Mouse (Mus musculus): ENCODE data around the gene Wdr95. TPM values are rescaled to one million over a fixed set of nuclear protein-coding genes. Genes with fewer than 3 reads are reported as not detected.
A peak's percentile ranks its signal among the peaks of the same experiment; 100 is the strongest.

Wdr95 gene
- polyA plus RNA-seq, 1 experiment from 2014 or later: 0.08 TPM

DNA sequence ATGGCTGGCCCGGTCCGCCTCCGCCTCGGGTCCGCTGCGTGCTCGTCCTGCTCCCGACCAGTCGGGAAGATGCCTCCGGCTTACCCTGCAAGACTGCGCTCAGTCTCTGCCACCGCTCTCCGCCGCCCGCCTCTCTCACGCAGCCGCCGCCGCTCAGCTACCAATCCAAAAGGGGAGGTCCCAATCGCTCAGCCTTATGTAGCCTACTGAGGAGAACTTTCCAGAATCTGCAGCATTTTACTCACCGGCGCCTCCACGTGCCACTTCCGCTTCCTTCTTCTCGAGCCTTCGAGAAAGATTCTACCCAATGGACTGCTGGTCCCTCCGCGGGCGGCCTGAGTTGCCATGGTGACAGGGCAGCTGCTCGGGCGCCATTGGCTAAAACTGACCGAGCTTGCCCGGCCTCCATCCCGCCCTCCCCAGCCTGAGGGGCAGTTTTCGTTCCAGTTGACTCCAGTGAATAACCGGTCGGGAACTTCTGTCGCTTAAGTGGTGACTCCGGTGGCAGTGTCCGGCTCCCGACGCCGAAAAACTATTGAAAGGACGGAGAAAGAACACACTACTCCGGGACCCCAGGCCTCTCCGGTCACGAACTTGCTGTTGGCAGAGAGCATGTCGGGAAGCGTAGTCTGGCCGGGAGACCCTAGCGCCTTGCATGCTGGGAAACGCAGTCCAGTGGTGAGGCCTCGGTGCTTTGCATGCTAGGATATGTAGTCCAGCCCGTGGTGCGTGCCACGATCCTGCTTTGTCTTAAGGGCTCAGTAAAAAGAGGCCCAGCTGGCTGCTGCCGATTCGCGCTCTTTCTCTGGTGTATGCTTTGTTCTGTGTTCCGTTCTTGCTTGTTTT is 107.8 kb downstream of the Wdr95 start, which contains the start of gene Hsph1:
Hsph1 (minus strand) TSS at position 302 of the 846 bp plus-strand sequence.
- peak within 1 kb of the TSS; percentile 81 for H3K9ac ChIP-seq
- H3K4me1 ChIP-seq: peaks cover 14% of the 10 kb centered on the region
- H3K27me3 ChIP-seq: no peaks in the 10 kb centered on the region
- under 1% methylated on average over 60 of the region's 60 CpGs for WGBS
- no peaks in the 10 kb centered on the region for H3K9me3 ChIP-seq
- peak; percentile 99 for ATAC-seq (ENCODE audit: insufficient number of reproducible peaks, insufficient read depth, low FRiP score, low TSS enrichment)
- H3K4me3 ChIP-seq: peak within 1 kb of the TSS; percentile 76
- H3K36me3 ChIP-seq: peaks cover 23% of the 10 kb centered on the region
- peak within 1 kb of the TSS; percentile 82 for H3K4me2 ChIP-seq (replicated peaks)
- H3K27ac ChIP-seq: peak within 1 kb of the TSS; percentile 89

DNA sequence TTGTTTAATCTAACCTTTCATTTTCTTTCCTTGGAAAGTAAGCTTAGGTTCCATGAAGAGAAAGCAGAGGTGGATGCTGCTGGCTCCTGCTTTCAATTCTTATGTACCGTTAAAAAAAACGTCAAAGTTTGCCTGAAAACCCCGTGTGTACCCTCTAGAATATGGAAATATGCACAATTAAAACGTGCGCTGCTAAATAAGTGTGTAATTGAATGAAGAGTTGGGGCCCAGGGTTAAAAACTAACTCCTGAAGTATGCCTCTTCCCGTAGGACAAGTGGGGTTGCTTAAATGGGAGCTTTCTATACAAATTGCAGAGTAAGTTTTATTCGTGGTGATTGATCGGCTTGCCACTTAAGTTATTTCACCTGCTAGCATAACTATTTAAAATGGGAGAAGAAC is 108.8 kb downstream of the Wdr95 start:
- no peak overlapping the region for H3K27ac ChIP-seq
- 51% methylated on average over 8 of the region's 8 CpGs for WGBS
- H3K27me3 ChIP-seq: no peaks in the 10 kb centered on the region
- H3K4me2 ChIP-seq (replicated peaks): peak overlapping the region; percentile 82
- no peak for ATAC-seq (ENCODE audit: insufficient number of reproducible peaks, insufficient read depth, low FRiP score, low TSS enrichment)
- H3K4me3 ChIP-seq: peak overlapping the region; percentile 76
- H3K36me3 ChIP-seq: peaks cover 13% of the 10 kb centered on the region; the same call in 1 of the 2 replicates
- H3K9ac ChIP-seq: no peak overlapping the region; the same call in 1 of the 2 replicates
- no peaks in the 10 kb centered on the region for H3K9me3 ChIP-seq
- H3K4me1 ChIP-seq: peaks cover 14% of the 10 kb centered on the region

DNA sequence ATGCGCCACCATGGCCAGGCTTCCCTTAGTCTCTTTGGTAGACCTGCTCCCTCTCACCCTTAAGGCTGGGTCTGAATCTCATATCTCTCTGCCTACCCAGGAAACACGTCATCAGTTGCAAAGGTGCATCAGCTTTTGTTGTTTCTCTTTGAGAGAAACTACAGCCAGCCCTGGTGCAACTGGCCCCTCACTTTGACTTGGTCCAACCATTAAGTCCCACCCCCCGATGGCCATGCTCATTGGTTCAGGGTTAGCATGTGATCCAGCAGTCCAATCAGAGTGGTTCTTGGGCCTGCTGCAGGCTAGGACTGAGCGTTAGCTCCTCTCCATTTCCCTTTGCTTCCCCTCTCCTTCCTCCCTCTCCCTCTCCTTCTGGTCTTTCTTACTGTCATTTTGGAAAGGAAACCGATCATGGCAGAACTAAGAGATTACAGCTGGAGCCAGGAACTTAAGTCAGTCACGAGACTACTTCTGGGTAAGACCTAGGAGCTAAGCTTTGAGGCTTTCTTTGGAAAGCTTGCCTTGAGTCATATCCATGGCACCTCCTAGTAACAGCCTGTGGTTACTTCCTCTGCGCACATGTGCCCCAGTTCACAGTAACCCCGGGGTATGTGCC is 112.9 kb downstream of the Wdr95 start:
- no peak for ATAC-seq (ENCODE audit: insufficient number of reproducible peaks, insufficient read depth, low FRiP score, low TSS enrichment)
- Histone ChIP-seq H3K36me3 (no peaks in the 10 kb centered on the region), H3K9me3 (no peaks in the 10 kb centered on the region), H3K4me2 (replicated peaks) (no peak overlapping the region), H3K27me3 (no peaks in the 10 kb centered on the region), H3K4me3 (no peak overlapping the region), H3K4me1 (no peaks in the 10 kb centered on the region), H3K27ac (no peak overlapping the region), H3K9ac (no peak overlapping the region)
- WGBS: 78% methylated on average over 8 of the region's 8 CpGs

DNA sequence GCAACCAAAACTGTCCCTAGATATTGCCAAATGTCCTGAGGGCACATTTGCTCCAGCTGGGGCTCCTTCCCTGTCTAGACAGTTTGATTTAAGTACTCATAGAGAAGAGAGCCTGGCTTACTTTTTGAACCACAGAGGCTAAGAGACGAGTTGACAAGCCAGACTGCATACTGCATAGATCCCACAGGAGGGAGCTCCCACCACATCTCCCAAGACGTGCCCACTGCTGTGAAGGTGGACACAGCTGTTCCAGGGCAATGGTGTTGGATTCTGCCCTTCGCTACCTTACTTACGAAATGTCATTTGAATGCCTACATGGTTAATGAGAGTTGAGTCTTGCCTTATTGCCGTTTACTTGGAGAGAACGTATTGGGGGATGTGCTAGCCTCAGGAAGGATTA is 113.9 kb downstream of the Wdr95 start:
- H3K27ac ChIP-seq: no peak overlapping the region
- H3K27me3 ChIP-seq: no peaks in the 10 kb centered on the region
- H3K9ac ChIP-seq: no peak overlapping the region
- no peaks in the 10 kb centered on the region for H3K9me3 ChIP-seq
- no peak overlapping the region for H3K4me3 ChIP-seq
- ATAC-seq (ENCODE audit: insufficient number of reproducible peaks, insufficient read depth, low FRiP score, low TSS enrichment): no peak
- WGBS: 54% methylated on average over 6 of the region's 6 CpGs
- H3K4me1 ChIP-seq: no peaks in the 10 kb centered on the region
- no peak overlapping the region for H3K4me2 ChIP-seq (replicated peaks)
- no peaks in the 10 kb centered on the region for H3K36me3 ChIP-seq

DNA sequence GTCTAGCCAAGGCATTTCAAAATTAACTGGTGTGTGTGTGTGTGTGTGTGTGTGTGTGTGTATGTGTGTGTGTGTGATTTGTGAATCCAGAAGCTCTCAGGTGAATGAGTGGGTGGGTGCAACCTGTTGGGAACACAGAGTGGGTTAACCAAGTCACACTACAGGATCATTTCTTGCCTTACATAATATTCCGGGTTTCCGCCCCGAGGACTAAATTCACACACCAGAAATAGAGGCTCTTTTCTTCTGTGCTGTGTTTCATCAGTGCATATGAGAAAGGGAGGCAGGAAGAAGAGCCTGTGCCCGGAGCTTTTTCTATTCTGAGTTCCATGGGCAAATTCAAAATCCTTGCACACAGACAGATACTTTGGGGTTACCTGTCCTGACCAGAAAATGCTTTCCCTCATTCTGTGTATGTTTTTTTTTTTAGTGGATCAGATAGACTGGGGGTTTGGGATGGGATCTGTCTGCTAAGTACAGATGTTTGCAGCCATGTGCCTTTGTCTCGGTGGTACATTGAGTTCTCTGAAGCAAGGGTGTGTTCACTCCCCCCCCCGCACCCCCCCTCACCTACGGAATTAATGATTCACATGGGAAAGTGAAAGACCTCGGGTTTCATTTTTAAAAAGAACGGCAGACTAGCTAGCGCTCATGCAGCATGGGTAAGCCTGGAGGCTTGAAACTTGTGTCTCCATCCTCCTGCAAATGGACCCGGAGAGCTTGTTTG is 114.5 kb downstream of the Wdr95 start:
- Histone ChIP-seq H3K4me3 (no peak overlapping the region), H3K9me3 (no peaks in the 10 kb centered on the region), H3K9ac (no peak overlapping the region), H3K4me2 (replicated peaks) (no peak overlapping the region), H3K27me3 (no peaks in the 10 kb centered on the region), H3K36me3 (no peaks in the 10 kb centered on the region), H3K4me1 (no peaks in the 10 kb centered on the region), H3K27ac (no peak overlapping the region)
- WGBS: 84% methylated on average over 11 of the region's 11 CpGs
- no peak for ATAC-seq (ENCODE audit: insufficient number of reproducible peaks, insufficient read depth, low FRiP score, low TSS enrichment)

DNA sequence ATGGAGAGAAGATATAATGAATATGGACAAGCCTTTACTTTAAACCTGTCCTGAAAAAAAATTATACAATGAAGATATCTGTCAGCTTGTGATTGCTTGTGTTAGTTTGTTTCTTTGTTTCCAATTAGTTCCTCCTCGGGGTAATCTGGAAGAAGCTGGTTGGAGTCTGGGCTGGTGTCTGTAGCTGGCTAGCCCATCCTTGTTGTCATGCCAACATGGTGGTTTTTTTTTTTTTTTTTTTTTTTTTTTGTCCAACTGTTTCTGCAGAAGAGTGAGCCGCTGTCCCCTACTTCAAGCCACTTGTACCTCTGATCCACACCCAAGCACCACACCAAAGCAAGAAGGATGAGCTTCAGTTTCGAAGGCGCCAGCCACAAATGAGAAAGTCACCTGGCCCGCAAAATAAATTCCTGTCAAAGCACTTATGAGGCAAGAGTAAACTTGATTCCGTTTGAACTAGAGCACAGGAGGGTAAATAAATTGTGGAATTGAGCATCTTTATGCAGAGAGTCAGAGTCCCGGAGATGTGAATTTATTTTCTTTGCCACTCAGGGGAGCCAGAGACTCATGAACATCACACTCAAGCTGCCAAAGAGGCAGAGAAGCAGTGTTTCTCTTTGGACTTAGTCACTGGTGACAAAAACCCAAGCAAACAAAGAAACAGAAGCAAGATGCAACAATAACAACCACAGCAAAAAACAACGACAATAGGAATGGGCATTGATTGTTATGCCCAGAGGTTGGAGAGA is 119.1 kb downstream of the Wdr95 start:
- Histone ChIP-seq H3K36me3 (no peaks in the 10 kb centered on the region), H3K4me2 (replicated peaks) (no peak overlapping the region), H3K27ac (no peak overlapping the region), H3K9me3 (no peaks in the 10 kb centered on the region), H3K4me3 (no peak overlapping the region), H3K27me3 (no peaks in the 10 kb centered on the region), H3K4me1 (no peaks in the 10 kb centered on the region), H3K9ac (no peak overlapping the region)
- 73% methylated on average over 8 of the region's 8 CpGs for WGBS
- ATAC-seq (ENCODE audit: insufficient number of reproducible peaks, insufficient read depth, low FRiP score, low TSS enrichment): no peak

DNA sequence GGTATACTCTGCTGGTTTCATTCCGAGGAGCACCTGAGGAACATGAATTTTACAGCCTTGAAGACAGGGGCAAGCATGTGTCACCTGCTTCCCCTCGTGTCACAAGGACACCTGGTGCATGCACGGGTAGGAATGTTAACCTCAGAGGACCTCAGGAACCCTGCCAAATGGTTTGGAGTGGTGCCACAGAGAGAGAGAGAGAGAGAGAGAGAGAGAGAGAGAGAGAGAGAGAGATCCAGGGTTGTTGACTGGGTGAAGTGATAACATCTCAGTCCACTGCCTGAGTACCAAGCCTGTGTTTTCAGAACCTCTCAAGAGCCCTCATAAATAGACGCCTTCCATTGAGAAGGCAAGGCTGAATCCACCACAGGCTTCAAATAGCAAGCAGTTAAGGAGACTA is 119.7 kb downstream of the Wdr95 start:
- Histone ChIP-seq H3K9ac (no peak overlapping the region), H3K4me2 (replicated peaks) (no peak overlapping the region), H3K36me3 (no peaks in the 10 kb centered on the region), H3K27ac (no peak overlapping the region), H3K27me3 (no peaks in the 10 kb centered on the region), H3K9me3 (no peaks in the 10 kb centered on the region), H3K4me3 (no peak overlapping the region), H3K4me1 (no peaks in the 10 kb centered on the region)
- no peak for ATAC-seq (ENCODE audit: insufficient number of reproducible peaks, insufficient read depth, low FRiP score, low TSS enrichment)
- 78% methylated on average over 4 of the region's 4 CpGs for WGBS

DNA sequence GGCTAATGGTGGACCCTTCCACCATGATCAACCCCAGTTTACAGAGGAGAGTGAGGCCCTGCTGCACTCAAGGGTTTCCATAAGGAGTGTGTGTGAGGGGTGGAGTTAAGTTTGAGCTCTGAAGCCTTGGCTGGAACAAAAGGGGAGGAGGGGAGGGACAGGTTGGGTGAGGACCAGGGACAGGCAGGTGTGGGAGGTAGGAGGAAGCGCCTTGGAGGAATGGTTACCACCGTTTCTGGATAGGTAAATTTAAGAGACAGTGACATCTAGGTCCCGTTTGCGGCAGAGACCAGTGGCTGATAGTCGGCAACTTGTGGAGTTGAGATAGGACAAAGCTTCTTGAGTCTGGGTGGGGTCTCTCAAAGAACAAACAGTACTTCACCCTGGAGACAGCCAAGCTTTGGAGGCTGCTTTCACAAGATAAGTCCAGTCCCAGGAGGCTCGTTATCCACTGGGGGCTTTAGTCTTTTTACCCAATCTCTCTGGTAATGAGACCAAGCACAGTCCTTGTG is 120.5 kb downstream of the Wdr95 start:
- Histone ChIP-seq H3K4me2 (replicated peaks) (no peak overlapping the region), H3K27ac (no peak overlapping the region), H3K36me3 (no peaks in the 10 kb centered on the region), H3K4me3 (no peak overlapping the region), H3K9ac (no peak overlapping the region), H3K27me3 (no peaks in the 10 kb centered on the region), H3K9me3 (no peaks in the 10 kb centered on the region), H3K4me1 (no peaks in the 10 kb centered on the region)
- WGBS: 69% methylated on average over 6 of the region's 6 CpGs
- ATAC-seq (ENCODE audit: insufficient number of reproducible peaks, insufficient read depth, low FRiP score, low TSS enrichment): no peak

DNA sequence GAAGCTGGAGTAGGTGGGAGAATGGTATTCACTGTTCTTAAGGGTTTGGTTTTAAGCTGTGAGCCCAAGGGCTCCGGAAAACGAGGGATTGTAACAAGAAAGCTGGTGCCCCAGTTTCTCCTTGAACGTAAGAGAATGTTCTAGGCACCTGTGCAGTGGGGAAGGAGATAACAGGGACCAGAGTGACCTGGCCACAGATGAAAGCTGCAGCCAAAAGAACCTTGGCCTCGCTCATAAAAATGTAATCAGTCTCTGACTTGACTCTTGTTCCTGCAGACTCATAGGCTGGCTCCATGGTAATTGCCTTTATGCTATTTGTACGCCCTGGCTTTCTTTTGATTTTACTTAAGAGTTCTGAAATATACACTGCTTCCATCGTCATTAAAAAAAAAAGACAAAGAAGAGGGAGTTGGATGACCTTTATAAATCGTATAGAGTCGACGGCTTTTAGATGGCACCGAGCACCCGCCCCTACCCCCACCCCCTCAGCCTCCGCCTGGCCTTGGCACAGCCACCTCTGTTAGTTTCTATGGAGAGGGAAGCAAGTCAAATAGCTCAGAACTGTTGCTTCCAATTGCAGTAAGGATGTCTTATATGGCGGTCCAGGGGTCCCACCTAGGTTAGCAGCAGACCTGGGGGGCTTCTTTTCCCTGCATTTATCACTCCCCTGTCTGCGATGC is 121.2 kb downstream of the Wdr95 start:
- Histone ChIP-seq H3K27ac (no peak overlapping the region), H3K4me3 (no peak overlapping the region), H3K4me1 (no peaks in the 10 kb centered on the region), H3K4me2 (replicated peaks) (no peak overlapping the region), H3K36me3 (no peaks in the 10 kb centered on the region), H3K9ac (no peak overlapping the region), H3K9me3 (no peaks in the 10 kb centered on the region), H3K27me3 (no peaks in the 10 kb centered on the region)
- 85% methylated on average over 14 of the region's 14 CpGs for WGBS
- no peak for ATAC-seq (ENCODE audit: insufficient number of reproducible peaks, insufficient read depth, low FRiP score, low TSS enrichment)

DNA sequence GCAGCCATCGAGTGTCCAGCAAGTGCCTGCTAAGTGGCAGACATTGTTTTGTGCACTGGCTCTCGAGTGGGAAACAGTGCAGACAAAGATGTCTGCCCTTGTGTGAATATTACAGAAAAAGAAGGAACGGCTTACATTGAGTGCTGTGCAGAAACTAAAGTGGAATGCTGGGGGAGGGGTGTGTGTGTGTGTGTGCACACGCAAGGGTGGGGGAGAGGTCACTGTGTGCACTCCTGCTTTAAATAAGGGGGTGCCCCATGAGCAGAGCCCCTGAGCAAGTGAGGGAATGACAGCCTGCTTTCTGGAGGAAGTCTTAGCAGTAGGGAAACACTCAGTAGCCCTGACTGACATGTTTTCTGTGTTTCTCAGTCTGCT is 121.7 kb downstream of the Wdr95 start:
- Histone ChIP-seq H3K4me2 (replicated peaks) (no peak overlapping the region), H3K4me1 (no peaks in the 10 kb centered on the region), H3K9me3 (no peaks in the 10 kb centered on the region), H3K36me3 (no peaks in the 10 kb centered on the region), H3K9ac (no peak overlapping the region), H3K27me3 (no peaks in the 10 kb centered on the region), H3K4me3 (no peak overlapping the region), H3K27ac (no peak overlapping the region)
- 63% methylated on average over 4 of the region's 4 CpGs for whole genome bisulfite sequencing
- ATAC-seq (ENCODE audit: insufficient number of reproducible peaks, insufficient read depth, low FRiP score, low TSS enrichment): no peak

DNA sequence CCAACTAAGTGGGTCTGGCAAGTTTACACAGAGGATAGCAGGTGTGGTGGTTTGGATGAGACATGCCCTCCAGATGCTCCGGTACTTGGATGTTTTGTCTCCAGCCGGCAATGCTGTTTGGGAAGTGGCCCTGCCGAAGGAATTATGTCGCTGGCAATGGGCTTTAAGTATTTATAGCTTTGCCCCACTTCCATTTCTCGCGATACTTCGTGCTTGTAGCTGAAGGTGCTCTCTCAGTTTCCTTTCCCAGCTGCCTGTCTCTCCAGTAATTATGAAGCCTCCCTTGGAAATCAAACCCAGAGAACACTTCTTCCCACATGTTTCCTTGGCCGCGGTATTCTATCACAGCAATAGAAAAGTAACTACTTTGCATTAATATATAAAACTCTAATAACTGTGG is 127.2 kb downstream of the Wdr95 start:
- Histone ChIP-seq H3K27me3 (no peaks in the 10 kb centered on the region), H3K9me3 (no peaks in the 10 kb centered on the region), H3K4me3 (no peak overlapping the region), H3K4me2 (replicated peaks) (no peak overlapping the region), H3K4me1 (no peaks in the 10 kb centered on the region), H3K36me3 (no peaks in the 10 kb centered on the region), H3K27ac (no peak overlapping the region), H3K9ac (no peak overlapping the region)
- ATAC-seq (ENCODE audit: insufficient number of reproducible peaks, insufficient read depth, low FRiP score, low TSS enrichment): no peak
- 91% methylated on average over 9 of the region's 9 CpGs for WGBS

Measured in embryonic facial prominence, embryonic 12.5 days (tissue).